Mouse (Mus musculus): ENCODE data around the gene Rhov. TPM values are rescaled to one million over a fixed set of nuclear protein-coding genes. Genes with fewer than 3 reads are reported as not detected.

Gene Rhov
- polyA plus RNA-seq, 1 experiment from 2014 or later: 0.58 TPM

DNA sequence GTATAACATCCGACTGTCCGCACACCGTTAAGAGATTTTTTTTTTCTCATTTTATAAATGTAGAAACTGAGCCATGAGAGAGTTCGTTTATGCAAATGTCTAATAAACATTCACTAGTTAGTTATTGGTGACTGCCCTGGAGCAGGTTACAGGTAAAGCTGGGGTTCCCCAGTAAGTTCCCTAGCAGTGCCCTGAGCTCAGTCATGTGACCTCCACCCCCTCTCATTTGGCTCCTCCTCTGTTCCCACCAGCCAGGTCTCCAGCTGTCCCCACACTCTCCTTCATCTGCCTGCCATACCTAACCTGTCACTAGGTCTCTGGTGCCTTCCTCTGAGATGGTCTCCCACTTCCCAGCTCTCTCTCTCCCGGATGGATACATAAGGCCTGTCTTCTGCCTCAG, 16.3 kb upstream of the Rhov start:
- no peak for DNase-seq (ENCODE audit: extremely low spot score, low spot score)
- 84% methylated on average over 5 of the region's 5 CpGs for WGBS

DNA sequence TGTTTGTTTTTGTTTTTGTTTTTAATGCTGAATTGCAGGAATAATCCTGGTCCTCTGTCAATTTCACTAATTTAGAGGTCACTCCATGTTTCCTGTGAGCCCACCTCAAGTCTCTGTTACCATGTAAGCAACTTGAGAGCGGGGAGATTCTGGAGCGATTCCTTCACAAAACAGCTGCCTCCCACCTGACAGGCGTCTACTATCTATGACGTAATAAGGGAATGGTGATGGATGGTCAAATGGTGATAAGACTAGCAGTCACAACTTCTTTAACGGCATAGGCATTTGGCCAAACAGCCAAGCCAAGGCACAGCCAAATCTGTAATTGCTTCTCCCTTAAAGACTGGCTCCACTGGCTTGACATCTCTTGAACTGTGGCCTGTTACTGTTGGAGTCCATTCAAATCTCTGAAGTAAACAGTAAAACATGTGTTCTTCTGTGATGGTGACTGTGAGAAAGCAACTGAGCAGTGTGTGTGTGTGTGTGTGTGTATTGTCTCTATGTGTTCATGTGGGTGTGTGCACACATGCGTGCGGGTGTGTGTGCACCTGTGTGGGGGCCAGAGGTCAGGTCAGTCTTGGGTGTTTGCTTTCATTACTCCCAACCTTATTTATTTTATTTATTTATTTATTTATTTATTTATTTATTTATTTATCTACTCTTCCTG, 11.0 kb upstream of the Rhov start:
- no peaks in the 10 kb centered on the region for H3K9me3 ChIP-seq
- H3K4me1 ChIP-seq: no peaks in the 10 kb centered on the region
- H3K4me3 ChIP-seq: no peak overlapping the region
- H3K27me3 ChIP-seq (ENCODE audit: poor library complexity, severe bottlenecking): no peaks in the 10 kb centered on the region
- H3K36me3 ChIP-seq (replicated peaks): no peaks in the 10 kb centered on the region
- DNase-seq (ENCODE audit: extremely low spot score, low spot score): no peak
- H3K27ac ChIP-seq: no peak overlapping the region
- 93% methylated on average over 7 of the region's 7 CpGs for WGBS

More for the DNA sequence above, 16.3 kb upstream of the Rhov start:
- no peak overlapping the region for H3K27ac ChIP-seq
- H3K27me3 ChIP-seq (ENCODE audit: poor library complexity, severe bottlenecking): peaks cover 8% of the 10 kb centered on the region
- H3K9me3 ChIP-seq: no peaks in the 10 kb centered on the region
- no peak overlapping the region for H3K4me3 ChIP-seq
- peaks cover 26% of the 10 kb centered on the region for H3K36me3 ChIP-seq (replicated peaks)
- H3K4me1 ChIP-seq: peaks cover 20% of the 10 kb centered on the region

DNA sequence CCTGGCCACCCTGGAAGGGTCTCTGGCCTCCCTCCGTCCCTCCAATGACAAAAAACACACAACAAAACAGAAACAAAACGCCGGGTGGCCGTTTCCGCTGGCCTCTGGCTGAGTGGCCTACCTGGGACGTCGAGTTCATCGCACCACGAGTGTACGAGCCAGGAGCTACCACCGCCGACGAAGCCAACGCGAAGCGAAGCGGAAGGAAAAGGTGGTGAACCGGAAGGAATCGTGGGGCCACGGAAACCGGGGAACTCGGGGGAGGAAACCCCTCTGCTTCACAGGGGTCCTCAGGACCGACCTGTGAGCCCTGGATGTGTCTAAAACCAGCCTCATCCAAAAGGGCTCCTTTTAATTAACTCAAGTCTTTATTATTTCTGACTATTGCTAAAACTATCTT, 6.7 kb upstream of the Rhov start:
- no peaks in the 10 kb centered on the region for H3K36me3 ChIP-seq (replicated peaks)
- WGBS: 86% methylated on average over 23 of the region's 23 CpGs
- H3K27ac ChIP-seq: no peak overlapping the region
- H3K9me3 ChIP-seq: no peaks in the 10 kb centered on the region
- no peaks in the 10 kb centered on the region for H3K4me1 ChIP-seq
- H3K4me3 ChIP-seq: no peak overlapping the region
- DNase-seq (ENCODE audit: extremely low spot score, low spot score): no peak
- no peaks in the 10 kb centered on the region for H3K27me3 ChIP-seq (ENCODE audit: poor library complexity, severe bottlenecking)

DNA sequence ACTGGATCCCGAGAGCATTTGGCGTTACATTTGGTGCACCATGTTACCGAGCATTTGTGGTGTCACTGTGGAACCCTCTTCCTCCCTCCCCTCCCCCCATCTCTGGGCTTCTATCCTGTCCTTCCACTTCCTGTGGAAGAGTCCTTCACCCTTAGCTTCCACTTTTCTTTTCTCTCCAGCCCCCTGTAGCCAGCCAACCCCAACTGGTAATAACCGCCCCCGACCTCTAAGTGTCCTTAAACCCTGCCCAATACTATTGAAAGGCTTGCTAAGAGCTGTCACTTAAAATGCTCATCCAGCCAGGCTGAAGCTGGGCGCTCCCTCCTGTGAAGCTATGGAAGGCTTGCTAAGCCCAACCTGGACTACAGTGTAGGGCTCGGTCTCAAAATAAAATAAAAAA, 5.9 kb upstream of the Rhov start:
- H3K9me3 ChIP-seq: no peaks in the 10 kb centered on the region
- no peak overlapping the region for H3K4me3 ChIP-seq
- H3K27ac ChIP-seq: no peak overlapping the region
- no peaks in the 10 kb centered on the region for H3K27me3 ChIP-seq (ENCODE audit: poor library complexity, severe bottlenecking)
- H3K36me3 ChIP-seq (replicated peaks): no peaks in the 10 kb centered on the region
- H3K4me1 ChIP-seq: no peaks in the 10 kb centered on the region
- no peak for DNase-seq (ENCODE audit: extremely low spot score, low spot score)
- 82% methylated on average over 7 of the region's 7 CpGs for WGBS

DNA sequence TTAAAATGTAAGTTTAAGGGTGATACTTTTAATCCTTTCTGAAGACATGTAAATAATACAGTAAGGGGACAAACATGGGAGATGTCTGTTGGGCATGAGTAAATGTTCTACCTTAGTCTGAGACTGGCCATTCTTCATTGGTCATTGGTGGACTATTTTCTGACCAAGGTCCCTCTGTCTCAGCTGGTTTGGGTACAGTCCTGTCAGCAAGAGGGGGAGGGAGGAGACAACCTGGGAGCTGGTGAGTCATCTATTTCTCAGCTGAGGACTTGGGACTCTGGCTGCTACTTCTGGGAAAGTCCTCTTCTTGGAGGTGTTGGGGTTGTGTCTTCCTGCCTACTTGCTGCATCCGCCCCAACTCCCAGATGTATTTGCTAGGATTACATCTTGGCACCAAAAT, 3.1 kb upstream of the Rhov start:
- H3K9me3 ChIP-seq: no peaks in the 10 kb centered on the region
- 90% methylated on average over 1 of the region's 1 CpGs for WGBS
- peaks cover 10% of the 10 kb centered on the region for H3K4me1 ChIP-seq
- H3K27me3 ChIP-seq (ENCODE audit: poor library complexity, severe bottlenecking): peaks cover 20% of the 10 kb centered on the region
- no peak for DNase-seq (ENCODE audit: extremely low spot score, low spot score)
- H3K4me3 ChIP-seq: no peak overlapping the region
- H3K27ac ChIP-seq: no peak overlapping the region
- no peaks in the 10 kb centered on the region for H3K36me3 ChIP-seq (replicated peaks)

DNA sequence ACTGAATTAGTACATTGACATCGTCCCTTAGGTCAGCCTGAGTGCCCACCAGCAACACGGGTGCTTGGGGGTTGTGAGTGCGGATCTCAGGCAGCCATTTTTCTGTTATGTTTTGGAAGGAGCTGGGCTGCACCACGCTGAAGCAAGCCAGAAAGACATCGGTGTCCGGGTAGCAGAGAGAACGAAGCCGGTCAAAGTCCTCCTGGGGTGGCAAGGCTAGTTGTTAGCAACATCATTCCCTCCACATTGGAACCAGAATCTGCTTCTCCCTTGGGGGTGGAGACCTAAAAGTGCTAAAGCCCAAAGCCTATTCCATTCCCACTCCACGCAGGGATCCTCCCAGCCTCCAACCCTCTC, 808 bp downstream of the Rhov start:
- Histone ChIP-seq H3K4me1 (peaks cover 10% of the 10 kb centered on the region), H3K9me3 (no peaks in the 10 kb centered on the region), H3K27me3 (ENCODE audit: poor library complexity, severe bottlenecking) (peaks cover 28% of the 10 kb centered on the region), H3K36me3 (replicated peaks) (no peaks in the 10 kb centered on the region), H3K4me3 (peak overlapping the region; percentile 76), H3K27ac (no peak overlapping the region)
- DNase-seq (ENCODE audit: extremely low spot score, low spot score): no peak
- 49% methylated on average over 9 of the region's 9 CpGs for WGBS

DNA sequence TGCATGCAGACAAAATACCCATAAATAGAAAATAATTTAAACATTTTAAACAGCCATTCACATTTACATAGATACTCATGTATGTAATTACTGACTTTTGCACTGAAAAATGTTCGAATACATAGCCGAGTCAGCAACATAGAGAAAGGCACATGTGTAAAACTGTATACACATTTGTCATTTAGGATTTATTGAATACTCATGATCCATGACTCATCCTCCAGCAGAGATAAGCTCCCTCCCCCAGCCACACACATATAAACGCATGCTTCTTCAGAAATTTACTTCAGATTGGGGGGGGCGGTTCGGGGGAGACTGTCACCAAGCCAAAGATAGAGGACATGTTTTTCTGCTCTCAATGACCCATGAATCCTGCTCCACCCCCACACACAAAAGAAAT, 7.3 kb downstream of the Rhov start:
- Histone ChIP-seq H3K4me3 (no peak overlapping the region), H3K9me3 (no peaks in the 10 kb centered on the region), H3K27ac (no peak overlapping the region), H3K36me3 (replicated peaks) (no peaks in the 10 kb centered on the region), H3K4me1 (peaks cover 8% of the 10 kb centered on the region), H3K27me3 (ENCODE audit: poor library complexity, severe bottlenecking) (peaks cover 5% of the 10 kb centered on the region)
- WGBS: 88% methylated on average over 5 of the region's 5 CpGs
- no peak for DNase-seq (ENCODE audit: extremely low spot score, low spot score)

DNA sequence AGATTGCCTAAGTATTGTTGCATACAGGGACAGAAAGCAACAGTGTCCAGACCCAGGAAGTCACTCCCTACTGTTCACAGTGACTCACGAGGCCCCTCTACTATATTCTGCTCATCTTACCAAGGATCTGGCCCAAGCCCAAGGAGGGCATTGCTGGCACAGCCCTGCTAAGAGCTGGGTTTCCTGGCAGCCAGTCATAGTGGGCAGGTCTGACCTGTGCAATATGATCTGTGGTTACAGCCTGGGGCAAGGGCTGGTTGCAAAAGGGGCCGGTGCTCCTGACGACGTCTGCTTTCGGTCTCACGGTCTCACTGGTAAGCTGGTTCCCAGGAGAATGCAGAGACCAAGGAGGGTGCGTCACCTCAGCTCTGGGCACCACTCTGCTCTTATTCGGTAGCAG, 8.1 kb downstream of the Rhov start:
- H3K27ac ChIP-seq: no peak overlapping the region
- no peaks in the 10 kb centered on the region; the same call in 1 of the 2 replicates for H3K27me3 ChIP-seq (ENCODE audit: poor library complexity, severe bottlenecking)
- H3K4me3 ChIP-seq: no peak overlapping the region
- WGBS: 42% methylated on average over 8 of the region's 8 CpGs
- no peak for DNase-seq (ENCODE audit: extremely low spot score, low spot score)
- H3K36me3 ChIP-seq (replicated peaks): no peaks in the 10 kb centered on the region
- peaks cover 8% of the 10 kb centered on the region for H3K4me1 ChIP-seq
- H3K9me3 ChIP-seq: no peaks in the 10 kb centered on the region

DNA sequence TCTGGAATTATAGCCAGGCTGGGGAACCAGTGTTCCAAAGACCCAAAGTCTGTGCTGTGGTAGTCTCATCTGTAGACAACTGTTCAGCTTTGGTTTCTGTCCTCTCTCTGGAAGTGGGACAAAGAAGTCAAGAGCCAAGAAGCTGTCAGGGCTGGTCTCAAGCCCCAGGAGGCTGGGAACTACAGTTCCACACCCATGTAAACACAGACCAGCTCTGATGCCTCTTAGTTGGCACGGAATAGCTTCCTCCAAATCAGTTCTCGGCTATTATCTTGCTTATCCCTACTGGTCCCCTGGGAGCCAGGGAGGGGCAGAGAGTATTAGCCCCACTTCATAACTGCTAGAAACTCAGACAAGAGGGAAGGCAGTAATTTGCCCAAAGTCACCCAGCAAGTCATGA, 9.7 kb downstream of the Rhov start:
- Histone ChIP-seq H3K27me3 (ENCODE audit: poor library complexity, severe bottlenecking) (no peaks in the 10 kb centered on the region; the same call in 1 of the 2 replicates), H3K36me3 (replicated peaks) (no peaks in the 10 kb centered on the region), H3K27ac (no peak overlapping the region), H3K9me3 (no peaks in the 10 kb centered on the region), H3K4me3 (no peak overlapping the region), H3K4me1 (peaks cover 8% of the 10 kb centered on the region)
- no peak for DNase-seq (ENCODE audit: extremely low spot score, low spot score)
- 72% methylated on average over 2 of the region's 2 CpGs for WGBS

DNA sequence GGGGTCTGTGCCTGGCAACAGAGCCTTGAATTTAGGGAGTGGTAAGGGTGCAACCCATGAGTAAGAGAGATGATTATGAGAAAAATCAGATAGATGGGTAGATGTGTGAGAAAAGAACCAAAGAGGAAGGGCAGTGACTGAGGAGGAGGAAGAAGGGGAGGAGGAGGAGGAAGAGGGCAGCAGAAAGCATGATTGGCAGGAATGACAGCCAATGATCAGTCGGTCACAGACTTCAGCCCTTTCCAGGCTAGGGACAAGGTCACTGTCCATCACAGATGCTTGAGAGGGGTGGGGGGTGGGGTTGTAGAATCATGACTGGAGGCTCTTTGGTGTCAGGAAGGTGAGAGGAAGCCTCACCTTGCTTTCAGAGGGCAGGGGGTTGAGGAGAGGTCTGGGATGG, 10.6 kb downstream of the Rhov start:
- no peak overlapping the region for H3K4me3 ChIP-seq
- no peaks in the 10 kb centered on the region for H3K9me3 ChIP-seq
- no peaks in the 10 kb centered on the region for H3K36me3 ChIP-seq (replicated peaks)
- no peak overlapping the region for H3K27ac ChIP-seq
- peaks cover 8% of the 10 kb centered on the region for H3K4me1 ChIP-seq
- 83% methylated on average over 1 of the region's 1 CpGs for WGBS
- DNase-seq (ENCODE audit: extremely low spot score, low spot score): no peak
- peaks cover 1% of the 10 kb centered on the region for H3K27me3 ChIP-seq (ENCODE audit: poor library complexity, severe bottlenecking)

DNA sequence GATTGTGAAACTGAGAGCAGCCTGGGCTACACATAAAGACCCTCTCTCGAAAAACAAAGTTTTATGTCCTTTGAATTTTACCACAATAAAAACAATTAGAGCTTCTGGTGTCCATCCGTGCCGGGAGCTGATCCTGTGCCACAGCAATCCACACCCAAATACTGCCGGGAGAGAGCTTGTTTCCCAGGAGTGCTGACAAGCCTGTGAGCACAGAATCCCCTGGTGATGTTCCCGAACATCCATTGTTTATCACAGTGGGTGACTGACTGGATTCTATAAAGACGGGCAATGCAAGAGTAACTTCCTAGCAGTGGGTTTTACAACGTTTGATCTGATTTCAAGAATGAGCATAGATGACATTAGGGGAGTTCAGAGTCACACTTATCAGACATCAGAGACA, 16.1 kb downstream of the Rhov start:
- Histone ChIP-seq H3K4me3 (no peak overlapping the region), H3K9me3 (no peaks in the 10 kb centered on the region), H3K4me1 (peaks cover 11% of the 10 kb centered on the region), H3K27ac (no peak overlapping the region), H3K27me3 (ENCODE audit: poor library complexity, severe bottlenecking) (peaks cover 21% of the 10 kb centered on the region), H3K36me3 (replicated peaks) (no peaks in the 10 kb centered on the region)
- no peak for DNase-seq (ENCODE audit: extremely low spot score, low spot score)
- WGBS: 15% methylated on average over 7 of the region's 7 CpGs

DNA sequence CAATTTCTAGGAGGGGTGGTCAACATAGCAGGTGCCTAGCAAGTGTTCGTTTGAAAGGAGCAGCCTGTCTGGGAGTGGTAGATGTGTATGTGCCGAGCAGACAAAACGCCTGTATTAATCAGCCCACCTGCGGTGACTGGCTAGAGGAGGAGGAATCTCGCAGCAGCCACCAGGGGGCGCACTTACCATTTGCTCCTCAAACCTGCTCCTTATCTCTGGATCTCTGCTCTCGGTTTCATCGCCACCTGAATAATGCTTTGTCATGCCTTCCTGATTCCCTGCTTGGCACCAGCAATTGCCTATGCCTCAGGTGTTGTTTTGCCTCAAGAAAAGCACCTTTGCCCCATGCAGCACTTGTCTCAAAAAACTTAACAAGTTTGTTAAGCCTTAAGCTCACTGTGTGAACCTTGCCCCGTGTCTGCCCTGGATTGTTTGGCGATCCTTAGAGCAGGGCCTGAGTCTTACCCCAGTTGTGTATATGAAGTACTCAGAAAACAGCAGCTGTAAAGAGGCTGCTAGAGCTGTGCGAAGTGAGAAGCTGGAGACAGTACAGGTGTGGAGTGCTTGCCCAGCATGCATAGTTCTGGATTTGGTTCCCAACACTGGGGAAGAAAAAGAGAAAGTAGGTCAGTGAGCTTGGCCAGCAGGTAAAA, 20.1 kb downstream of the Rhov start:
- 17% methylated on average over 11 of the region's 11 CpGs for WGBS
- DNase-seq (ENCODE audit: extremely low spot score, low spot score): peak; percentile 87
- H3K4me1 ChIP-seq: peaks cover 11% of the 10 kb centered on the region
- peaks cover 21% of the 10 kb centered on the region for H3K27me3 ChIP-seq (ENCODE audit: poor library complexity, severe bottlenecking)
- H3K4me3 ChIP-seq: peak overlapping the region; percentile 19; the same call in 1 of the 2 replicates
- H3K27ac ChIP-seq: peak overlapping the region; percentile 36; the same call in 1 of the 2 replicates
- no peaks in the 10 kb centered on the region for H3K36me3 ChIP-seq (replicated peaks)
- H3K9me3 ChIP-seq: no peaks in the 10 kb centered on the region

DNA sequence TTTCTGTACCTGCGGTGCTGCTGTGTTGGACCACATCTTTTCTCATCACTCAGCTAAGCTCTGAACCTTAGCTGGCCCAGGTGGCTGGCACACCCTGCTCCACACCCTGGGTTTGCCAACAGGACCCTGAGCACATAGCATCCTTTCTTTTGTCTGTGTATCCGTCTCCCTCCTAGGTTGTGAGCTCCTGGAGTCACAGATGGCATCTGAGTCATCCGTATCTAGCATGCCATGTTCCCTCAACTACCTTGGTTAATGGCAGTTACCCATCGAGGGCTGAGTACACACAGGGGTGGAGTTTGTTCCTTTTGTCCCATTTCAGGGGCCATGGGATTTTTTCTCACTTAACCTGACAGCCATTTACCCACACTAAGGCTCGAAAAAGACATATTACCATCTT, 20.7 kb downstream of the Rhov start:
- peaks cover 11% of the 10 kb centered on the region for H3K4me1 ChIP-seq
- DNase-seq (ENCODE audit: extremely low spot score, low spot score): no peak
- H3K36me3 ChIP-seq (replicated peaks): no peaks in the 10 kb centered on the region
- no peak overlapping the region for H3K27ac ChIP-seq
- H3K27me3 ChIP-seq (ENCODE audit: poor library complexity, severe bottlenecking): peaks cover 19% of the 10 kb centered on the region
- peak overlapping the region; percentile 19; the same call in 1 of the 2 replicates for H3K4me3 ChIP-seq
- no peaks in the 10 kb centered on the region for H3K9me3 ChIP-seq
- WGBS: 72% methylated on average over 5 of the region's 5 CpGs

Data from forebrain, embryonic 10.5 days (tissue).